Mouse (Mus musculus) E14TG2a.4 (cell line): ENCODE data around the gene Prok1.

Source experiments
- H3K27me3 ChIP-seq: 2 replicates; pipeline ENCODE4 v1.6.1; 2014; ENCODE audit warnings: low read length, control low read depth; ENCODE audit not compliant: insufficient read depth
- H3K36me3 ChIP-seq: 2 replicates; pipeline ENCODE4 v1.6.1; 2014; ENCODE audit warnings: low read length, control low read depth; ENCODE audit not compliant: insufficient read depth
- H3K4me1 ChIP-seq: replicated peaks from 2 replicates; pipeline ENCODE4 v1.6.1; 2014; ENCODE audit warnings: low read depth, low read length, control low read depth
- H3K4me3 ChIP-seq: replicated peaks from 2 replicates; pipeline ENCODE4 v1.5.1; 2014; ENCODE audit warnings: mild to moderate bottlenecking, low read length
- H3K9me3 ChIP-seq: 2 replicates; pipeline ENCODE4 v1.6.1; 2014; ENCODE audit warnings: low read length, control low read depth
- CTCF ChIP-seq: conservative IDR thresholded peaks from 2 replicates; pipeline ENCODE4 v1.5.1; 2014; ENCODE audit warnings: low read length
- NANOG ChIP-seq: IDR thresholded peaks from 2 replicates; pipeline ENCODE4 v1.6.1; 2014; ENCODE audit warnings: borderline replicate concordance, low read length, mixed read lengths
- POU5F1 ChIP-seq: IDR thresholded peaks from 2 replicates; pipeline ENCODE4 v1.6.1; 2014; ENCODE audit warnings: low read length, borderline replicate concordance

Gene Prok1

DNA sequence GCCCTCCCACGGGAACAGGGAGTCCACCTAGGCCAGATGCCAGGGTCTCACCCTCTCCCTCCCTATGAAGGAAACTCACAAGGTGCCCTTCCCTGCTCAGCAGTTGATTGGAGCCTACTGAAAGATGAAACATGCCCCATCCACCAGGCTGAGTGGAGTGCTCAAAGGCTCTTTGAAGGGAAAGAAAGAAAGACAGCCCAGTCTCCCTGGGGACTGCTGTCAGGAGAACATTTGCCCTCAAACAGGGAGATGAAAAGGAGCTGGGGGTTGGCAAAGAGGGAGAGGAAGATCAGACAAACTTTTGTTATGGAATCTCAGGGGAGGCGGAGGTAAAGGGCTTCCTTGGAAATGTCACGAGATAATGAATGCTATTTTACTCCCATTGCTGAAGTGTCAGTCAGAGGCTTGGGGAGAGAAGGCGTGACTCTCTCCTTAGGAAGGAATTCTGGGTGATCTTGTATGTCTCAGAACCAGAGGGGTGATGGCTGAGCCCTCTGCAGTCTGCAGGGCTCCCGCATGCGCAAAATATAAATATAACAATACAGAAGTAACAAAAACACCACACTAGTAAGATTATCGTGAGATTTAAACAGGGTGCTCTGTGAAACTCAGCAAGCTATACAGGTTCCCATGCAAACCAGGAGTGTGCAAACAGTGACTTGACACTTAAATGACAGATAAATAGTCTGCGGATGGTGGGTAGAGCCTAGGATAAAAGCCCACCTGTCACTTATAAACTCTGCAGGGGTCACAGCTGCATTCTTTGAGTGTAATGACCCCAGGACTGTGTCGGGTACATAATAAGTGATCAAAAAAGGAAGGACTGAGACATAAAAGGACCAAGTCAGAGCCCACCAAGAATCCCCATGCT, 38.0 kb downstream of the Prok1 start:
- H3K4me3 ChIP-seq, result no peak overlapping the region
- H3K36me3 ChIP-seq, result no peaks in the 10 kb centered on the region
- peaks cover 10% of the 10 kb centered on the region for H3K4me1 ChIP-seq
- no peaks in the 10 kb centered on the region for H3K9me3 ChIP-seq
- peaks cover 5% of the 10 kb centered on the region; the same call in 1 of the 2 replicates for H3K27me3 ChIP-seq
- TF ChIP-seq NANOG (no peak), CTCF (no peak), POU5F1 (no peak)

DNA sequence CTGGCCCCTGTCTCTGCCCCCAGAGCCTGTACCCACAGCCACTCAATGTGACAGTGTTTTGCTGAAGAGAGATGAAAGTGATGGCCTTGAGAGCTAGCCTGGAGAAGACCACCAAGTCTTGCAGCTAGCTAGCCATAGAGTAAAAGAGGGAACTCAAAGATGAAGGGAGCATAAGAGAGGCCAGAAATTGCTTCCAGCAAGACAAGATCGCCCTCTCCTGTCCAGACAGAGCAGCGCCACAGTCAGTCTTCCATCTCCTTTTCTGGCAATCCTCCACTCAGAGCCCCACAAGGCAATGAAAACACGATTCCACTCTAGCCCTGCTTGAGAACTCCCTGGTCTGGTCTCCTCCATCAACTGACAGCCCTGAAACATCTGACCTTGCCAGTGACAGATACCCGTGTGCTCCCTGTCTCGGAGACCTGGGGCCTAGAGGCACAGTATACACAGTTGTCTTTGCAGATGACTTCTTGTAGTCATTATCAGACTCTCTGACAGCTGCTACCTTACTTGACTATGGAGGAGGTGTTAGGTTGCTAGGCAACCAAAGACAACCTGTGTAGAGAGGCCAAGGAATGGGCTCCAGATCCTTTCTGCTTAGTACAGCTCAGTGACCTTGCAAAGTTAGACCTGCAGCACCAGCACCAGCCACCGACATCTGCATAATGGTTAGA, 51.1 kb downstream of the Prok1 start:
- no peak overlapping the region for H3K4me3 ChIP-seq
- H3K36me3 ChIP-seq, result no peaks in the 10 kb centered on the region
- H3K9me3 ChIP-seq, result no peaks in the 10 kb centered on the region
- no peaks in the 10 kb centered on the region for H3K4me1 ChIP-seq
- H3K27me3 ChIP-seq, result 0 out of 2 replicates have a peak, but pooled peaks cover 2% of the 10 kb centered on the region
- peak; percentile 58 for TF ChIP-seq CTCF
- TF ChIP-seq NANOG, result no peak

DNA sequence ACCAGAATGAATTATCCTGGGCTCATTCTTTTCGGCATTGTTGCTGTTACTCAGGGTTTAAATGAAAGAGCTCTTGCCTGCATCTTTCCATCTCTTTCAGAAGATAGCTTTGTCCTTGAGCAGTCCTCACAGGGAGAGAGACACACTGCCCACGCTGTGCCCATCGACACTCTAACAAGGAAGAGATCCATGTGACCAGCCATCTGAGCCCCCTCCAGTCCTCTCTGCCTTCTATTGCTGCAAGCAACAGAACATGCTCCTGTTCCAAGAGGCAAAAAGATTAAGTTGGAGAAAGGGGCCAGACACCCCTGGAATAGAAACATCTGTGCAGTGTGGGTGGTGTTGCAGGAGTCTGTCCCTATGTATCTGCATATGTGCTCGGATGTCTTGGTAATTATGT, 52.5 kb downstream of the Prok1 start:
- H3K36me3 ChIP-seq, result no peaks in the 10 kb centered on the region
- H3K27me3 ChIP-seq, result peaks cover 2% of the 10 kb centered on the region; the same call in 1 of the 2 replicates
- TF ChIP-seq POU5F1, result no peak
- no peak for TF ChIP-seq NANOG
- TF ChIP-seq CTCF, result no peak
- no peak overlapping the region for H3K4me3 ChIP-seq
- H3K4me1 ChIP-seq, result no peaks in the 10 kb centered on the region
- 0 out of 2 replicates have a peak, but pooled peaks cover 3% of the 10 kb centered on the region for H3K9me3 ChIP-seq

DNA sequence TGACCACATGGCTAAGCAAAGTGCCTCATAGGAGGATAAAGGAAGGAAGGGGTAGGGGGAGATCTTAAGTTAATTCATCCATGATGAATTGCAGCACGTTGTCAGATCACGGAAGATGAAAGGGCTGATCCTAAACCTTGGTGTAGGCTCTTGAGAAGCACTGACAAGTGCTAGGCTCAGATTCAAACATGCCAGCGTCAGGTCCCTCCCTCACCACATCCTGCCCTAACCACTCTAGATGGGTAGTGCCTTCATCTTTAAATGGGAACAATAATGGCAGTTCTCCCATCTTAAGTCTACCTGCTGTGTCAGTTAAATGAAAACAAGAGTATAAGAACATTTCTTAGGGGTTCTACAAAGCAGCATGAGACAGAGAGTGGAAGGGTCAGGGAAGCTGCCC, 53.9 kb downstream of the Prok1 start:
- TF ChIP-seq CTCF, result no peak
- TF ChIP-seq POU5F1, result no peak
- TF ChIP-seq NANOG, result no peak
- peaks cover 2% of the 10 kb centered on the region; the same call in 1 of the 2 replicates for H3K27me3 ChIP-seq
- no peaks in the 10 kb centered on the region for H3K4me1 ChIP-seq
- H3K4me3 ChIP-seq, result no peak overlapping the region
- peaks cover 6% of the 10 kb centered on the region; the same call in 1 of the 2 replicates for H3K9me3 ChIP-seq
- no peaks in the 10 kb centered on the region for H3K36me3 ChIP-seq

DNA sequence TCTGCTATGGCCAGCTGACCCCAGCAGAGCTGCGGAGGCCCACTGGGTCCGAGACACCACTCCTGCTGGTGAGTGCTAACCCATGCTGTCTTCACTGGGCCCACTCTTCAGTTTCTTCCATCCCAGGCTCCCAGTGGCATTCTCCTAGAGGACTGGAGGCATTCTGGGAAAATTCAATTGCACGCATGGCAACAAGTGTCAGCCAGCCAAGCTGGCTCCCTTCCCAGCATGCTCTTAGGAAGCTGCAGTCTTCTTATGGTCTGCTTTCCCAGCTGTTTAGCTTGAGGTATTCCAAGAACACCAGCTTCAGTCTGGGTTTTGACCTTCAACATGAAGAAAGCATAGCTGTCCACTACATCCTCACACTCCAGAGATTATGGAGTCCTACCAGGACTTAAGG, 56.3 kb downstream of the Prok1 start:
- Histone ChIP-seq H3K4me3 (no peak overlapping the region), H3K9me3 (peaks cover 11% of the 10 kb centered on the region; the same call in 1 of the 2 replicates), H3K27me3 (peaks cover 2% of the 10 kb centered on the region; the same call in 1 of the 2 replicates), H3K4me1 (no peaks in the 10 kb centered on the region), H3K36me3 (no peaks in the 10 kb centered on the region)
- no peak for TF ChIP-seq NANOG
- no peak for TF ChIP-seq POU5F1
- no peak for TF ChIP-seq CTCF
